Mouse (Mus musculus) left cerebral cortex, adult 2 months (tissue): ENCODE results near the gene Rab11fip4. TPM values are rescaled to one million over a fixed set of nuclear protein-coding genes. Genes with fewer than 3 reads are reported as not detected.

Experiments
- DNase-seq, 2 experiments: peaks; one replicate each; pipeline ENCODE4 v3.0.0; 2021 to 2022; ENCODE audit warnings: low spot score in 2 of 2, mixed read lengths in 1 of 2; ENCODE audit errors: extremely low spot score in 1 of 2
- H3K27ac ChIP-seq: fragments of 200-600 bp; 2 replicates; pipeline ENCODE4 v1.8.1; 2022
- H3K4me3 ChIP-seq: fragments of 200-600 bp; 2 replicates; pipeline ENCODE4 v1.8.1; 2022
- CTCF ChIP-seq: fragments of 200-600 bp; IDR thresholded peaks from 2 replicates; pipeline ENCODE4 v1.8.1; 2022; ENCODE audit warnings: antibody characterized with exemption, mild to moderate bottlenecking, moderate library complexity
- intact Hi-C: fragments of 180-260 bp; cut with DNase I; formaldehyde crosslinking; loops from one replicate; pipeline ENCODE4 v1.15.1; 2025
- total RNA-seq, 2 experiments: library from RNA; stranded (reverse); gene quantifications; 2 replicates each; pipeline ENCODE4 v1.2.3; 2021

Gene Rab11fip4
- total RNA-seq, 2 experiments from 2014 or later: 246 to 249 TPM

DNA sequence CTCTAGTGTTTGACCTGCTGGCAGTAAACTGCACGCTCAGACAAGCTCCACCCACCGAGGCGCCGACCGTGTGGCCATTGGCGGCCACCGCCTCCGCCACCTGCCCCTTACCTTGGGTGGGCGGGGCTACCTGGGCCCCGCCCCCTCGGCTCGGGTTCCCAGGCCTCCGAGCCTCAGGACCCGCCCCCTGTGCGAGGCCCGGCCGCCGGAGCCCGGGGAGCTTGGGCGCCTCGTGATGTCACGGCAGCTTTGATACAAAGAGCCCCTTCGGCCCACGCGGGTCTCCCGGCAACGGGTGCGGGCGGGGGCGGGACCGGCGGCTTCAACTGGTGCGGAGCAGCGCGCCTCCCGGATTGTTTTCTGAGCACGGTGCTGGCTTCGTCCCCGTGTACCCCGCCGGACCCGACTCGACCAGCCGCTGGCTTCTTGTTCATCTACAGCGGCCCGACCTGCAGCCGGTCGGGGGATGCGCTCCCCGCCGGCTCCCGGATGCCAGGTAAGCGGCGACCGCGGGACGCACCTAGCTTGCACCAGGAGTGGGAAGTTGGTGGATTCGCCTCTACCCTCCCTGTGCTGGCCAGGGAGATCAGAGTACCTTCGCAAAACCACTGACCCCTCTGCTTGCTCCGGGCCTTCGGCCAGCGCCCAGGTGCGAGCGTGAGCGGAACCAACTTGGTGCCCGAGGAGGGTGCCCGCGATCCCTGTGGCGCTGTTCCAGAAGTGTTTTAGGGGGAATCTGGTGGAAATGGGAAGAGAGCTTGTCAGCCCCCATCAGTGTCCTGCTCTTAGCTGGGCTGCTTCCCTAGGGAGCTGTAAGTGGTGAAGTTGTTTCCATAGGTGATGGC lies 69.6 kb downstream of the Rab11fip4 start:
- TF ChIP-seq CTCF: no peak
- intact Hi-C loops: no loop called here
- H3K4me3 ChIP-seq: peak overlapping the region; percentile 53
- DNase-seq: peak; percentile 68 to 83
- H3K27ac ChIP-seq: peak overlapping the region; percentile 85

DNA sequence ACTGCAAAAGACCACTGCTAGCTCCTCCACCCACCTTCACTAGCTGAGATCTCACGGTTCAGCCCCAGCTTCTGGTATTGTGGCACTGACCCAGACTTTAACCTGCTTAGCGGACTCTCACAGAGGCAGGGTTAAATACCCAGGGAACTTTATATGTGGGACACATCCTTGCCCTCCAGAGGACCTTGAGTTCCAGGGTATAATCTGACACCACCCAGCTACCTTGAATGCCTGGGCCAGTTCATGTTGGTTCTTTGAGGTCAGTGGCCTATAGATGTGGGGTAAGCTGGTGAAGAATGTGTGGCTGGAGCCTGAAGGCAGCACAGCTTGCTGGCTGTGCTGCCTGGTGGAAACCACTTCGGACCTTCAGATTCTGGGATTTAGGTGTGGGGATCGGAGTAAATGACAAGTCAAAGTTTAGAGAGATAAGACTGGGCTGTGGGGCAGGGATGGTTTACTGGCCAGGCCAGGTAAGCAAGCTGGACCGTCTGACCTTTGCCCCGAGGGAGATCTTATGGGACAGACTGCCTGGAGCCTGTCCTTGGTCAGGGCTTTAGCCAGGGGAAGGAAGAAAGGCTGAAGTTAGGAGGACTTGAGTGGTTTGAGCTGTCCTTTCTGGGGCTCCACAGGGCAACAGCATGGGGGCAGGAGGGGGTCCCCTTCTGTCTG lies 71.0 kb downstream of the Rab11fip4 start:
- Histone ChIP-seq H3K27ac (peak overlapping the region; percentile 76), H3K4me3 (peak overlapping the region; percentile 53)
- intact Hi-C loops: no loop called here
- no peak for TF ChIP-seq CTCF
- no peak for DNase-seq

DNA sequence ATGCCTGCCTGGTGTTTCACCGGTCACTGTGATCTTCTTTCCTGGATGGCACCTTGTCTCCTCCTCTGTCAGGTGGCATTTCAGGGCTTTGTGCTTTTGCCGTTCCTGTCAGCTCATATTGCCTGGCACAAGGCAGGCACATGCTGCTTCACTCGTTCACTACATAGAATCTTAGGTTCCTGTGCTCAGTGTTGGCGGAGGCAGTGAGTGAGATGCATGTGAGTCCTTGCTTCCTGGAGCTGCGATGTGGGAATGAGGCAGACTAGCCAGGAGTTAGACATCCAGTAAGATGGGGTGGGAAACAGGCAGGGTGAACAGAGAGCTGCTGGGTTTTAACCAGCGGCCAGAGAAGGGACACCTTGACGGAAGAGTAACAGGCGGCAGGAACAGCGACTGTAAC lies 72.1 kb downstream of the Rab11fip4 start:
- TF ChIP-seq CTCF: no peak
- H3K27ac ChIP-seq: peak overlapping the region; percentile 76
- DNase-seq: no peak
- intact Hi-C loops: no loop called here
- peak overlapping the region; percentile 53 for H3K4me3 ChIP-seq

DNA sequence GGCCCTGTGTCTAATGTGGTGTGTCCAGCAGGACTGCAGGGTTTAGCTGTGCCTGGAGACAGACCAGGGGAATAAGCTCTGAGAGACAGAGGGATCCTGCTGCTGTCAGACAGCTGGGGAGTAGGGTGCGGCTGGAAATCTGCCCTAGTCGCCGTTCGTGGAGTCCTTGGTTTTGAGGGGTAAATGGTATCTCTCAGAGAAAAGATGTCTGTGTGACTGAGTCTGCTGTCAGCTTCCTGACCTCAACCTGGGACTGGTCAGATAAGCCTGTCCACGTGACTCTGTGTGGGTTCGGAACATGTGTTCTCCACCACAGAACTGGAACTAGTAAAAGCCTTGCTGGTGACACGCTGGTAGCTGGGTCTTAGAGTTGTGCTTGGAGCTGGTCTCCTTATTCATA lies 72.6 kb downstream of the Rab11fip4 start:
- DNase-seq: no peak
- TF ChIP-seq CTCF: no peak
- peak overlapping the region; percentile 53; the same call in 1 of the 2 replicates for H3K4me3 ChIP-seq
- H3K27ac ChIP-seq: peak overlapping the region; percentile 76
- intact Hi-C loops: no loop called here

DNA sequence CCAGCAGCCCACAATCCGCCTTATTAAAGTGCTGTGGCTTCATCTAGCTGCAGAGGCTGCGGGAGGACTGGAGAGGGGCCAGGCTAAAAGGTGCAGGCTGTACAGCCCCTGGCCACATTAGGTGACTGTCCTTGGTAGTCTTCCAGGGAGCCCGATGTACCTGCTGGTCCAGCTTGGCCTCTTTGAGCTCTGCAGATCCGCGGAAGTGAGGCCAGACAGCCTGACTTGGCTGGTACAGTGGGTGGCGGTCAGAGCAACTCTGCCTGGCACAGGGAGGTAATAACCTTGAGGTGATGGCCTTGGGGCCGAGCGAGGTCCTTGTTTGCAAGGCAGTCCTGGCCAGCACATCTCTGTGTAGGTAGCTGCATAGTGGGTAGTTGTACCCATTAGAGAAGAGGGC lies 75.5 kb downstream of the Rab11fip4 start:
- Histone ChIP-seq H3K27ac (peak overlapping the region; percentile 67), H3K4me3 (no peak overlapping the region)
- intact Hi-C loops: no loop called here
- no peak for DNase-seq
- TF ChIP-seq CTCF: no peak

DNA sequence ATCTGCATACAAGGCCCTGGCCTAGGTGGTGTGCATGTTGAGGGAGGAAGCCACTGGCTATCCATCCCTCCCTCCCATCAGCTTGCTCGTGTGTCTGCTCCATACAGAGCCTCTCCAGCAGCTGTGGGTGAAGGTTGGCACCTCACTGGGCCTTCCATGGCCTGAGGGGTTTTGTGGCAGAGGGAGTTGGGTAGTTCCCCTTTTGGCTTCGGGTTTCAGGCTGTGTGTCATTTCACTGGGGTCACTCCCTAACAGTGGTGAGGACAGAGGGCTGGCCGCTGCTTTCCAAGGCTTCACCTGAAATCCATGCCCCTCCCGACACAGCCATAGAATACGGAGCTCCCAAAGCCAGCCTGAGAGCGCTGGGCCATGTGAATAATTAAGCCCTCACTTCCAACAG lies 78.2 kb downstream of the Rab11fip4 start:
- Histone ChIP-seq H3K27ac (peak overlapping the region; percentile 80), H3K4me3 (no peak overlapping the region)
- TF ChIP-seq CTCF: no peak
- no peak for DNase-seq
- intact Hi-C loops: no loop called here

DNA sequence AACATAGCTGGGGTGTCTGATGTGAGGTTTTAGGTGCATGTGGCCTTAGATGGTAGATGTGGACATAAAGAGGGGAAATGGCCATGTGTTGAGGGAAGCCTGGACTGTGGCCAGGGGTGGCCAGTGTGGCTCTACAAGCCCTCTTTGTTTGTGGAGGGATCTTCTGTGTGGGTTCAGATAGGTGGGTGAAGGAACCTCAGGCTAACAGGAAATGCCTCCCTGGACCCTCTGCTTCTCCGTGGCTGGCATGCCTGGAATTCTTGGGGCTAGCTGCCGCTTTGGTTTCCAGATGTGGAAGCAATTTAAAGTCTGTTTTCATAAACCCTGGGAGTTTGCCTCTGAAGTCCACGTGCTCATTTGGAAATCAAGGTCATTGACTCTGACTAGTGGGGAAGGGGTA lies 78.9 kb downstream of the Rab11fip4 start:
- no peak for TF ChIP-seq CTCF
- no peak for DNase-seq
- intact Hi-C loops: no loop called here
- peak overlapping the region; percentile 80 for H3K27ac ChIP-seq
- H3K4me3 ChIP-seq: no peak overlapping the region

DNA sequence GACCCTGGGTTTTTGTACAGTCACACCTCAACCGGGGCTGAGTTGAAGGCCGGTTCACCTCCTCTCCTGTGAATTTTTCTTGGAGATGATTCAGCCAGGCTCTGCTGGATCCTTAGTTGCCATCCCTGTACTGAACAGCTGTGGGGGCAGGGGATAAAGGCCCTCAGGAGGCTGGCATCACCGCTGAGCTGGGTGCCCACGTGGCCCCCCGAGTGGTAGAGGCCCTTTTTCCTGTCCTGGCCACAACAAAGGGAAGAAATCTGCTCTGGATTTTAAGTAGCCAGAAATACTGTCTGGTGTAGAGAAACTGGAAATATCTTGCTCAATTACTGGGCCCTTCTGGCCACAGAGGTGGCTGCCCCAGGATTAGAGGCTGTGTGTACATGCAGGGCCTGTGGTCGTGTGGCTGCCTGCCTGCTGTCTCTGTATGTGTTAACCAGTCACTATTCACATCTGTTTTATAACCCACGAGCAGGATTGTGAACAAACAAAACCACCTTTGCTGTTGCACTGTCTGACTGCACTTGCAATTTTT lies 79.5 kb downstream of the Rab11fip4 start:
- Histone ChIP-seq H3K27ac (peak overlapping the region; percentile 80), H3K4me3 (no peak overlapping the region)
- TF ChIP-seq CTCF: no peak
- no peak for DNase-seq
- intact Hi-C loops: no loop called here

DNA sequence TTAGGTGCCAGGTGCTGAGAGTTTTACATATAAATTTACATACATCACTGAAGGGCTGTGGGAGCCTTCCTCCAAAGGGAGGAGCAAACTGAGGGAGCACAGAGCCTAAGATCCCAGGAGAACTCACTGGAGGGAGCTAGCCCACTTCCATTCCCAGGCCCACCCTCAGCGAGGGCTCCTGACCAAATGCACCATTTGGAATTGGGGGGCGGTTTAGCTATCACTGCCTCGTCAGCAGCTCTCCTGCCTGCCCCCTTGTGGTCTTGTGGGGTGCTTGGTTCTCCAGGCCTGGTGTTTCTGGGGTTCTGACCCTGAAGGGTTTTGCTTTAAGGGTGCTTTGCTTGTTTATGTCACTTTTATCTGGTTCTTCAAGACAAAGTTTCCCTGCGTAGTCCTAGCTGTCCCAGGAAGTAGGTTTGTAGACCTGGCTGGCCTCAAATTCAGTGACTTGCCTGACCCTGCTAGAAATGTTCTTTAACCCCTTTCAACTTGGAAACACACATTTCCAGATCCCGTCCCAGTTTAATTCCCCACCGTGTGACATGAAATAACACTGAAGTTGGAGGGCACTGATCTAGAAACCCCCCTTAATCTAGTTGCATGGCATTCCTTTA lies 80.8 kb downstream of the Rab11fip4 start:
- intact Hi-C loops: no loop called here
- peak overlapping the region; percentile 80; the same call in 1 of the 2 replicates for H3K27ac ChIP-seq
- TF ChIP-seq CTCF: peak; percentile 64
- no peak overlapping the region for H3K4me3 ChIP-seq
- DNase-seq: no peak

DNA sequence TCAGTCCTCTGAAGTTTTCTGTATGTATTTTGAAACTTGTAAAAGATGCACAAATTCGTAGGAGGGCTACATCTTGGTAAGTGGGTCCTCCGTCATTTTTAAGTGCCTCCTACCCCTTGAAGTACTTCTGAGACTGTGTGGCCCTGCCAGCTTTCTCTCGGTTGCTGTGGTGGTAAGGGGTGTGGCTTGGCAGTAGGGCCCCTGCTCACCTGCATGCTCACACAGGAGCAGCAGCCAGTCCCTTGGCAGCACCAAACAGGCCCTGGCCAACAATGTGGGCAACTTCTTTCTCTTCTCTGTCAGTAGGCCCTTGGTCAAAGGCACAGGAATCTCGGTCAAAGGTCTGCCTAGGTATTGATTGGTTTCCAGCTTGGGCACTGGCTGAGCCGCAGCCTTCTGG lies 82.1 kb downstream of the Rab11fip4 start:
- Histone ChIP-seq H3K27ac (peak overlapping the region; percentile 93), H3K4me3 (no peak overlapping the region)
- intact Hi-C loops: no loop called here
- no peak for TF ChIP-seq CTCF
- DNase-seq: no peak

DNA sequence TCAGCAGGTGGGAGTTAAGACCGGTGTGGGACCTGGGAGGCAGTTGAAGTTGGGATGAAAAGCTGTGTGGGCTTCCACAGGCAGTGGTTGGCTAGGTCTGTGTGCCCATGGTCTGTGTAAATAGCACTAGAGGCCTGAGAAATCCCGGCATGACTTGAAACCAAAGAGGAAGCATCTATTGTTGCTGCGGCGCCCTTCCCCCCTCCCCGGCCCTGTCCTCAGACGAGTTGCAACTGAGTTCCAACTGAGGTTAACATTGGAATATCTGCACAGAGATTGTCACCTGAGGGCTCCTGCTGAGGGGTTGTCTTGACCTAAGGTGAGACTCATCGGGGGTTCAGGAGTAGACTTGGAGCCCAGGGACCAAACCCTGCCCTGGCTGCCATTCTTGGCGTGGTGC lies 82.7 kb downstream of the Rab11fip4 start:
- TF ChIP-seq CTCF: no peak
- intact Hi-C loops: no loop called here
- no peak for DNase-seq
- H3K4me3 ChIP-seq: no peak overlapping the region
- H3K27ac ChIP-seq: peak overlapping the region; percentile 93

DNA sequence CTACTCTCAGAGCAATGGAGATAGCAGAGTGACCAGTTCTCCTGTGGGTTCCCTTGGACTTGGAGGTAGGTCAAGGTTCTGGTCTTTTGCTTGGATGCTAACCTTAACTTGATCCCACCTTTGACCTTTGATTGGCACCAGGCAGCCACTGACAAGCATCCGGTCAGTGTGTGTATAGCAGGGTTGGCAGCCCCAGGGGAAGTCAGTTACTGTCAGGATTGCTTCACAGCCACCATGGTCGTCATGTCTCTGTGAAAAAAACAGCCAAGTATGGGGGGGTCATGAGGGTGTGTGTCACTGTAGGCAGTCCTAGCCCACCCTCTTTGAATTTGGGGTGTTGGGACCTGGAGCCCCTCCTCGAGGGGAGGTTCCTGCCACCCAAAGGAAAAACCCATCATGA lies 83.2 kb downstream of the Rab11fip4 start:
- intact Hi-C loops: no loop called here
- Histone ChIP-seq H3K27ac (peak overlapping the region; percentile 93), H3K4me3 (no peak overlapping the region)
- no peak for DNase-seq
- TF ChIP-seq CTCF: no peak
